Mouse (Mus musculus) heart, adult 2 months (tissue): ENCODE results near the gene Gm49510. TPM values are rescaled to one million over a fixed set of nuclear protein-coding genes. Genes with fewer than 3 reads are reported as not detected.

Experiments used
- DNase-seq, 2 experiments: peaks; one replicate each; pipeline ENCODE4 v3.0.0; 2021
- H3K27ac ChIP-seq: fragments of 200-600 bp; 2 replicates; pipeline ENCODE4 v1.8.1; 2022
- H3K27me3 ChIP-seq: fragments of 200-500 bp; 2 replicates; pipeline ENCODE4 v1.6.1; 2012; ENCODE audit warnings: mild to moderate bottlenecking, low read length, inconsistent platforms, mixed read lengths; ENCODE audit not compliant: control insufficient read depth, insufficient read depth
- H3K36me3 ChIP-seq: fragments of 200-500 bp; 2 replicates; pipeline ENCODE4 v1.6.1; 2012; ENCODE audit warnings: low read length, inconsistent platforms; ENCODE audit not compliant: control insufficient read depth, insufficient read depth
- H3K4me1 ChIP-seq: fragments of 200-500 bp; 2 replicates; pipeline ENCODE4 v1.6.1; 2011; ENCODE audit warnings: low read length; ENCODE audit not compliant: control insufficient read depth, insufficient read depth
- H3K4me3 ChIP-seq: fragments of 200-600 bp; 2 replicates; pipeline ENCODE4 v1.8.1; 2022
- H3K79me2 ChIP-seq: fragments of 200-500 bp; replicated peaks from 2 replicates; pipeline ENCODE4 v1.6.1; 2012; ENCODE audit warnings: mild to moderate bottlenecking, inconsistent platforms, low read length, moderate library complexity, mixed read lengths; ENCODE audit not compliant: control insufficient read depth, insufficient read depth
- H3K9ac ChIP-seq: fragments of 200-500 bp; 2 replicates; pipeline ENCODE4 v1.6.1; 2012; ENCODE audit warnings: low read depth, mild to moderate bottlenecking, control low read depth, inconsistent platforms, low read length, mixed read lengths
- CTCF ChIP-seq: fragments of 200-600 bp; IDR thresholded peaks from 2 replicates; pipeline ENCODE4 v1.8.1; 2022; ENCODE audit warnings: antibody characterized with exemption, mild to moderate bottlenecking, moderate library complexity
- EP300 ChIP-seq: fragments of 200-500 bp; IDR thresholded peaks from 2 replicates; pipeline ENCODE4 v1.6.1; 2011; ENCODE audit warnings: low read depth, low read length, control low read depth; ENCODE audit not compliant: insufficient read depth
- POLR2A ChIP-seq: fragments of 200-500 bp; IDR thresholded peaks from 2 replicates; pipeline ENCODE4 v1.6.1; 2011; ENCODE audit warnings: mild to moderate bottlenecking, low read depth, low read length, control low read depth; ENCODE audit not compliant: insufficient read depth
- WGBS: fragments of 180-500 bp; shearing (Covaris S2); methylation state at CpG from one replicate; pipeline ENCODE4 v1.1.7; 2018; 5-methylcytosine and 5-hydroxymethylcytosine counted together
- intact Hi-C: fragments of 180-260 bp; cut with DNase I; formaldehyde crosslinking; loops from one replicate; pipeline ENCODE4 v1.15.1; 2025
- polyA plus RNA-seq: library from polyadenylated mRNA; depleted of rRNA; stranded (reverse); fragments of >200 nt; gene quantifications from 2 replicates; pipeline ENCODE4 v1.2.3, GENCODE M21; 2012
- total RNA-seq, 2 experiments: library from RNA; stranded (reverse); gene quantifications; 2 replicates each; pipeline ENCODE4 v1.2.3; 2021

Gm49510 gene
- total and polyA plus RNA-seq, 3 experiments = 0.04 TPM; not detected in 2

GRCm38 (mm10) chr15:78903243-78903642 lies 3.8 kb downstream of the Gm49510 start:
- H3K27me3 ChIP-seq = no peaks in the 10 kb centered on the region
- H3K9ac ChIP-seq = peak overlapping the region; percentile 45
- intact Hi-C loops = no loop called here
- no peak overlapping the region; the same call in 1 of the 2 replicates for H3K27ac ChIP-seq
- no peaks in the 10 kb centered on the region for H3K79me2 ChIP-seq
- 5% methylated on average over 2 of the region's 2 CpGs for WGBS
- TF ChIP-seq CTCF (peak; percentile 97), EP300 (peak; percentile 57; the same call in 1 of the 2 replicates), POLR2A (no peak)
- peaks cover 4% of the 10 kb centered on the region for H3K4me1 ChIP-seq
- DNase-seq = peak; percentile 78 to 80
- no peak overlapping the region for H3K4me3 ChIP-seq
- H3K36me3 ChIP-seq = no peaks in the 10 kb centered on the region

- peaks cover 2% of the 10 kb centered on the region for H3K4me1 ChIP-seq
- no peak overlapping the region for H3K9ac ChIP-seq
- 88% methylated on average over 7 of the region's 7 CpGs for WGBS
- no peak overlapping the region for H3K27ac ChIP-seq
- DNase-seq = no peak
- TF ChIP-seq CTCF (no peak), POLR2A (no peak), EP300 (no peak)
- intact Hi-C loops = no loop called here
- H3K79me2 ChIP-seq = no peaks in the 10 kb centered on the region
- H3K27me3 ChIP-seq = no peaks in the 10 kb centered on the region
- no peaks in the 10 kb centered on the region for H3K36me3 ChIP-seq
- no peak overlapping the region for H3K4me3 ChIP-seq
Measured at GRCm38 (mm10) chr15:78908399-78908798, 8.9 kb downstream of the Gm49510 start.

- no peaks in the 10 kb centered on the region for H3K27me3 ChIP-seq
- H3K4me3 ChIP-seq = no peak overlapping the region
- H3K27ac ChIP-seq = no peak overlapping the region
- no peak overlapping the region for H3K9ac ChIP-seq
- H3K4me1 ChIP-seq = peaks cover 2% of the 10 kb centered on the region; the same call in 1 of the 2 replicates
- H3K79me2 ChIP-seq = no peaks in the 10 kb centered on the region
- 57% methylated on average over 8 of the region's 8 CpGs for WGBS
- no peaks in the 10 kb centered on the region for H3K36me3 ChIP-seq
- no peak for DNase-seq
- TF ChIP-seq CTCF (no peak), EP300 (no peak), POLR2A (no peak)
- intact Hi-C loops = no loop called here
Measured at GRCm38 (mm10) chr15:78908982-78909381, 9.5 kb downstream of the Gm49510 start.

- Histone ChIP-seq H3K27me3 (peaks cover 2% of the 10 kb centered on the region; the same call in 1 of the 2 replicates), H3K4me3 (no peak overlapping the region), H3K9ac (no peak overlapping the region), H3K79me2 (no peaks in the 10 kb centered on the region), H3K4me1 (peaks cover 2% of the 10 kb centered on the region), H3K36me3 (no peaks in the 10 kb centered on the region), H3K27ac (no peak overlapping the region)
- intact Hi-C loops = loop anchor here (5.0 kb wide), 1 partner anchor 115 kb away; the partner anchor contains the start of gene H1f0
- 57% methylated on average over 9 of the region's 9 CpGs for WGBS
- TF ChIP-seq CTCF (peak; percentile 38), POLR2A (no peak)
- no peak for DNase-seq
Measured at GRCm38 (mm10) chr15:78912040-78912439, 12.6 kb downstream of the Gm49510 start.

- H3K4me3 ChIP-seq = peak within 1 kb of the TSS; percentile 55
- no peaks in the 10 kb centered on the region for H3K36me3 ChIP-seq
- no peak within 1 kb of the TSS for H3K27ac ChIP-seq
- TF ChIP-seq EP300 (no peak), POLR2A (no peak), CTCF (no peak)
- H3K27me3 ChIP-seq = peaks cover 2% of the 10 kb centered on the region; the same call in 1 of the 2 replicates
- H3K4me1 ChIP-seq = peaks cover 2% of the 10 kb centered on the region
- peak; percentile 89 to 94 for DNase-seq
- intact Hi-C loops = loop anchor here (2.0 to 5.0 kb wide), 2 partner anchors 49 to 114 kb away; partner anchors contain the start of gene H1f0
- H3K9ac ChIP-seq = peak within 1 kb of the TSS; percentile 65
- under 1% methylated on average over 50 of the region's 51 CpGs for WGBS
- H3K79me2 ChIP-seq = no peaks in the 10 kb centered on the region
Measured at GRCm38 (mm10) chr15:78913632-78914090, 14.2 kb downstream of the Gm49510 start, which contains the start of gene Pdxp. TSS of gene Pdxp (plus strand) at chr15:78913919.

GRCm38 (mm10) chr15:78914091-78914822 lies 14.8 kb downstream of the Gm49510 start:
- H3K9ac ChIP-seq = peak overlapping the region; percentile 65
- TF ChIP-seq CTCF (no peak), EP300 (no peak), POLR2A (no peak)
- H3K36me3 ChIP-seq = no peaks in the 10 kb centered on the region
- 1% methylated on average over 83 of the region's 87 CpGs for WGBS
- H3K4me3 ChIP-seq = peak overlapping the region; percentile 55
- no peaks in the 10 kb centered on the region for H3K79me2 ChIP-seq
- no peak for DNase-seq
- peaks cover 2% of the 10 kb centered on the region for H3K4me1 ChIP-seq
- intact Hi-C loops = loop anchor here (2.0 to 5.0 kb wide), 2 partner anchors 49 to 113 kb away; partner anchors contain the start of gene H1f0
- no peak overlapping the region for H3K27ac ChIP-seq
- H3K27me3 ChIP-seq = peaks cover 2% of the 10 kb centered on the region; the same call in 1 of the 2 replicates
